Mouse (Mus musculus) CH12.LX (cell line): ENCODE measurements around the gene Rbfox1. TPM values are rescaled to one million over a fixed set of nuclear protein-coding genes. Genes with fewer than 3 reads are reported as not detected.

Source experiments
- DNase-seq: peaks from one replicate; pipeline ENCODE4 v3.0.0-alpha.2; 2013; ENCODE audit errors: extremely low read depth
- H3K27ac ChIP-seq: 2 replicates; pipeline ENCODE4 v1.5.1; 2012; ENCODE audit warnings: low read depth, mild to moderate bottlenecking, control low read depth, moderate library complexity; ENCODE audit not compliant: insufficient read depth
- H3K27me3 ChIP-seq: replicated peaks from 2 replicates; pipeline ENCODE3; 2012; ENCODE audit warnings: inconsistent platforms
- H3K36me3 ChIP-seq, 2 experiments: replicated peaks in 1 of 2; 2 replicates each; pipeline versions ENCODE3 to v1.6.1; 2012; ENCODE audit warnings: inconsistent platforms in 1 of 2, low read length in 1 of 2, mild to moderate bottlenecking in 1 of 2, mixed read lengths in 1 of 2, moderate library complexity in 1 of 2; ENCODE audit not compliant: control insufficient read depth in 1 of 2, insufficient read depth in 1 of 2
- H3K4me1 ChIP-seq, 2 experiments: 2 replicates each; pipeline ENCODE4 v1.6.1; 2012; ENCODE audit warnings: inconsistent platforms in 1 of 2, moderate library complexity in 1 of 2; ENCODE audit not compliant: insufficient read depth in 2 of 2, control insufficient read depth in 1 of 2
- H3K4me2 ChIP-seq: 2 replicates; pipeline ENCODE4 v1.6.1; 2012; ENCODE audit warnings: low read depth, mild to moderate bottlenecking, control low read depth; ENCODE audit not compliant: poor library complexity, insufficient read depth, severe bottlenecking
- H3K4me3 ChIP-seq, 3 experiments: fragments of 150-350 bp in 1 of 3; sonication (generic) in 1 of 3; replicated peaks in 1 of 3; 2 replicates each; pipeline versions ENCODE3 to v1.5.1; 2011 to 2012; ENCODE audit warnings: low read depth in 2 of 3, low read length in 2 of 3, mild to moderate bottlenecking in 2 of 3, moderate library complexity in 2 of 3, control low read depth in 1 of 3, improper control_type of control experiment in 1 of 3, inconsistent platforms in 1 of 3, mixed read lengths in 1 of 3; ENCODE audit not compliant: poor library complexity in 1 of 3
- H3K79me2 ChIP-seq: replicated peaks from 2 replicates; pipeline ENCODE4 v1.6.1; 2012; ENCODE audit warnings: mild to moderate bottlenecking, moderate library complexity; ENCODE audit not compliant: control insufficient read depth, poor library complexity, insufficient read depth, severe bottlenecking; ENCODE audit errors: extremely low read depth
- H3K9ac ChIP-seq: 2 replicates; pipeline ENCODE4 v1.6.1; 2012; ENCODE audit warnings: low read depth, mild to moderate bottlenecking, control low read depth, moderate library complexity; ENCODE audit not compliant: insufficient read depth
- H3K9me3 ChIP-seq: replicated peaks from 2 replicates; pipeline ENCODE3; 2012; ENCODE audit warnings: low read length, inconsistent platforms, mixed read lengths
- CHD1 ChIP-seq: IDR thresholded peaks from 2 replicates; pipeline ENCODE4 v1.6.1; 2012; ENCODE audit warnings: low read depth, low read length, improper control_type of control experiment, inconsistent platforms
- CHD2 ChIP-seq: IDR thresholded peaks from 2 replicates; pipeline ENCODE4 v1.6.1; 2011; ENCODE audit warnings: low read length, improper control_type of control experiment
- E2F4 ChIP-seq: IDR thresholded peaks from 2 replicates; pipeline ENCODE4 v1.6.1; 2011; ENCODE audit warnings: low read depth, low read length, improper control_type of control experiment; ENCODE audit not compliant: insufficient replicate concordance
- ELF1 ChIP-seq: IDR thresholded peaks from 2 replicates; pipeline ENCODE4 v1.6.1; 2014; ENCODE audit warnings: low read depth, mild to moderate bottlenecking, inconsistent platforms, low read length, improper control_type of control experiment
- EP300 ChIP-seq: IDR thresholded peaks from 2 replicates; pipeline ENCODE4 v1.6.1; 2011; ENCODE audit warnings: low read length, improper control_type of control experiment
- ETS1 ChIP-seq: conservative IDR thresholded peaks from 2 replicates; pipeline ENCODE4 v1.6.1; 2012; ENCODE audit warnings: low read depth, mild to moderate bottlenecking, inconsistent platforms, low read length, improper control_type of control experiment, moderate library complexity
- GABPA ChIP-seq: IDR thresholded peaks from 2 replicates; pipeline ENCODE4 v1.6.1; 2012; ENCODE audit warnings: low read depth, low read length, improper control_type of control experiment, inconsistent platforms; ENCODE audit not compliant: insufficient replicate concordance
- HCFC1 ChIP-seq: IDR thresholded peaks from 2 replicates; pipeline ENCODE4 v1.6.1; 2012; ENCODE audit warnings: low read depth, mild to moderate bottlenecking, inconsistent platforms, low read length, improper control_type of control experiment
- MAFK ChIP-seq: IDR thresholded peaks from 2 replicates; pipeline ENCODE4 v1.6.1; 2011; ENCODE audit warnings: low read length, improper control_type of control experiment; ENCODE audit not compliant: insufficient replicate concordance
- MXI1 ChIP-seq: IDR thresholded peaks from 2 replicates; pipeline ENCODE4 v1.6.1; 2011; ENCODE audit warnings: mild to moderate bottlenecking, low read depth, low read length, improper control_type of control experiment
- NRF1 ChIP-seq: IDR thresholded peaks from 2 replicates; pipeline ENCODE4 v1.6.1; 2014; ENCODE audit warnings: low read depth, mild to moderate bottlenecking, inconsistent platforms, low read length, improper control_type of control experiment, moderate library complexity
- PAX5 ChIP-seq: IDR thresholded peaks from 2 replicates; pipeline ENCODE4 v1.6.1; 2012; ENCODE audit warnings: low read length, inconsistent platforms, mixed read lengths
- POLR2A ChIP-seq: IDR thresholded peaks from 2 replicates; pipeline ENCODE4 v1.6.1; 2011; ENCODE audit warnings: low read depth, mild to moderate bottlenecking, improper control_type of control experiment, low read length
- POLR2AphosphoS2 ChIP-seq: IDR thresholded peaks from 2 replicates; pipeline ENCODE4 v1.6.1; 2011; ENCODE audit warnings: low read depth, low read length, improper control_type of control experiment
- RAD21 ChIP-seq: IDR thresholded peaks from 2 replicates; pipeline ENCODE4 v1.6.1; 2011; ENCODE audit warnings: low read depth, mild to moderate bottlenecking, low read length, improper control_type of control experiment, moderate library complexity
- RCOR1 ChIP-seq: conservative IDR thresholded peaks from 2 replicates; pipeline ENCODE4 v1.6.1; 2012; ENCODE audit warnings: low read depth, mild to moderate bottlenecking, inconsistent platforms, low read length, improper control_type of control experiment
- TCF12 ChIP-seq: IDR thresholded peaks from 2 replicates; pipeline ENCODE4 v1.6.1; 2014; ENCODE audit warnings: low read depth, mild to moderate bottlenecking, inconsistent platforms, low read length, improper control_type of control experiment
- UBTF ChIP-seq: IDR thresholded peaks from 2 replicates; pipeline ENCODE4 v1.6.1; 2012; ENCODE audit warnings: low read depth, mild to moderate bottlenecking, inconsistent platforms, low read length, improper control_type of control experiment, moderate library complexity
- USF1 ChIP-seq: IDR thresholded peaks from 2 replicates; pipeline ENCODE4 v1.6.1; 2014; ENCODE audit warnings: low read depth, mild to moderate bottlenecking, inconsistent platforms, low read length, improper control_type of control experiment
- USF2 ChIP-seq: conservative IDR thresholded peaks from 2 replicates; pipeline ENCODE4 v1.6.1; 2011; ENCODE audit warnings: low read depth, low read length, improper control_type of control experiment
- ZC3H11A ChIP-seq: IDR thresholded peaks from 2 replicates; pipeline ENCODE4 v1.6.1; 2012; ENCODE audit warnings: low read depth, mild to moderate bottlenecking, inconsistent platforms, low read length, improper control_type of control experiment
- ZKSCAN1 ChIP-seq: IDR thresholded peaks from 2 replicates; pipeline ENCODE4 v1.6.1; 2012; ENCODE audit warnings: low read depth, inconsistent platforms, low read length, improper control_type of control experiment, borderline replicate concordance
- ZMIZ1 ChIP-seq: IDR thresholded peaks from 2 replicates; pipeline ENCODE4 v1.6.1; 2012; ENCODE audit warnings: low read depth, mild to moderate bottlenecking, inconsistent platforms, low read length, improper control_type of control experiment
- ZNF384 ChIP-seq: IDR thresholded peaks from 2 replicates; pipeline ENCODE4 v1.6.1; 2012; ENCODE audit warnings: low read depth, low read length, improper control_type of control experiment, inconsistent platforms
- dilution Hi-C: fragments of 300-500 bp; cut with MboI; formaldehyde crosslinking; loops from 2 replicates; pipeline ENCODE4 v1.14.3; 2020; ENCODE audit warnings: low sequenced_read_pairs; ENCODE audit not compliant: extremely low pct_unique_long_range_greater_than_20kb, extremely low pct_ligation_motif_present
- in situ Hi-C: fragments of 300-500 bp; cut with MboI; formaldehyde crosslinking; loops from 3 replicates; pipeline ENCODE4 v1.14.3; 2019; ENCODE audit warnings: low sequenced_read_pairs, low pct_ligation_motif_present, low pct_unique_long_range_greater_than_20kb, mixed read lengths
- polyA plus RNA-seq: library from polyadenylated mRNA; unstranded; fragments of >175 nt; gene quantifications from 2 replicates; pipeline ENCODE4 v1.2.1, GENCODE M21; 2012; ENCODE audit warnings: low read depth; ENCODE audit not compliant: insufficient read length
- total RNA-seq, 2 experiments: library from RNA; depleted of rRNA; stranded (reverse); fragments of 300-350 nt in 1 of 2; fragments of >200 nt in 1 of 2; gene quantifications; 2 replicates each; pipeline ENCODE4 v1.2.3; 2012 to 2014

Rbfox1 gene
- total and polyA plus RNA-seq, 3 experiments = not detected

DNA sequence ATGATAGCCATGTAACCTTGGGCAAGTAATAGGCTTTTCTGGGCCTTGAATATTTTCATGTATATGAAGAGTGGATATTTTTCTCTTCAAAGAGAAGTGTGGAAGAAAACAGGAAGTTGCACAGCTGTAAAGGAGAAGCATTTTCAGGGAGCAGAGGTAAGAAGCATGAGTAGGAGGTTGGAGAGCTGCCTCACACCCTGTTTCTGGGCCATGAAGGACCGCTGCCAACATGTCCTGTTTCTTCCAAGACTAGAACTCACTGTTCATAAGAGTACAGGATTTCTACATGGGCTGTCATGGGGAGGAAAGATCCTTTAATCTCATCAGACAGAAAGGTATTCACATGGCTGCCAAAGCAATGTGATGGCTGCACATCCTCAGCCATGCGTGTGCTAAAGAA is 1098.8 kb downstream of the Rbfox1 start:
- dilution Hi-C loops (no loop called here), in situ Hi-C loops (no loop called here)
- H3K9ac ChIP-seq = no peak overlapping the region
- no peaks in the 10 kb centered on the region for H3K4me1 ChIP-seq
- no peak overlapping the region for H3K27ac ChIP-seq
- TF ChIP-seq USF1 (no peak), HCFC1 (no peak)
- no peak overlapping the region for H3K4me2 ChIP-seq
- no peaks in the 10 kb centered on the region for H3K79me2 ChIP-seq
- no peak overlapping the region for H3K4me3 ChIP-seq
- no peaks in the 10 kb centered on the region for H3K27me3 ChIP-seq
- no peak for DNase-seq
- H3K9me3 ChIP-seq = peaks cover 79% of the 10 kb centered on the region
- no peaks in the 10 kb centered on the region for H3K36me3 ChIP-seq

DNA sequence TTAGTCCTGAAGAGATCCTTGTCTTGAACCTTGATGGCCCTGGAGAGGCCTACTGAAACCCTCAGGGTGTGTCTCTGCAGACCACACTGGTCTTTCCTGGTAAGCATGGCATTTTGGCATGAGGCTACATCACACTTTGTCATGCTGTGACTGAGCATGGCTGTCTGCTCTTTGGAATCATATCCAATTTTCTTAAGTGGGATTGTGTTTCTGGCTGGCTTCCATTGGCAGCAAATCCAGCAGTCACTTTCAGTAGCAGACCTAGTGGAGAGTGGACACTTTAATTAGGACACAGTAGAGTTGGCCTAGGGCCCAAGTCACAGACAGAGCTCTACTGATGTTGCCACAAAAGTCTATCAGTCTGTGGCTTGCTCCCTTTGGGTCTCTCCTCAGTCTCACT is 1100.9 kb downstream of the Rbfox1 start:
- H3K9ac ChIP-seq = no peak overlapping the region
- TF ChIP-seq ZC3H11A = no peak
- no peak for TF ChIP-seq ELF1
- no peak for TF ChIP-seq CHD1
- TF ChIP-seq E2F4 = no peak
- TF ChIP-seq EP300 = no peak
- no peak for TF ChIP-seq USF2
- TF ChIP-seq NRF1 = no peak
- no peak for TF ChIP-seq ZKSCAN1
- TF ChIP-seq HCFC1 = no peak
- dilution Hi-C loops (no loop called here), in situ Hi-C loops (no loop called here)
- H3K79me2 ChIP-seq = no peaks in the 10 kb centered on the region
- H3K36me3 ChIP-seq = no peaks in the 10 kb centered on the region
- no peak overlapping the region for H3K4me3 ChIP-seq
- no peak for DNase-seq
- H3K27ac ChIP-seq = no peak overlapping the region
- H3K27me3 ChIP-seq = no peaks in the 10 kb centered on the region
- H3K4me1 ChIP-seq = no peaks in the 10 kb centered on the region
- no peak overlapping the region for H3K4me2 ChIP-seq
- H3K9me3 ChIP-seq = peaks cover 79% of the 10 kb centered on the region

DNA sequence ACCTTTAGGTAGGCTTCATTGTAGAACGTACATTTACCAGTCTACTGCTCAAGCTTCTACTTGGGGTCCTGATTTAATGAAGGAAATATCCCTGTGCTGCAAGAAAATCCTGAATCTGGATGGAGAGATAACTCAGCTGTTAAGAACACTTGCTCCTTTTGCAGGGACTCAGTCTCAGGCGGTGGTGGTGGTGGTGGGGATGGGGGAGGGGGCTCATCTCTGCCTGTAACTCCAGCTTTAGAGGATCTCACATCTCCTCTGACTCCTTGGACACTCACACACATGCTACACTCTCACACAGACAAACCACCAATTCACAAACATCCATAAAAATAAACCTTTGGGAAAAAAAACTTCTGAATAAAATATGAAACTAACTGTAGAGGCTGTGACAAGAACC is 1101.3 kb downstream of the Rbfox1 start:
- in situ Hi-C loops = no loop called here
- Histone ChIP-seq H3K27ac (no peak overlapping the region), H3K79me2 (no peaks in the 10 kb centered on the region), H3K4me2 (no peak overlapping the region), H3K9me3 (peaks cover 80% of the 10 kb centered on the region), H3K4me1 (no peaks in the 10 kb centered on the region), H3K9ac (no peak overlapping the region), H3K4me3 (no peak overlapping the region), H3K36me3 (no peaks in the 10 kb centered on the region), H3K27me3 (no peaks in the 10 kb centered on the region)
- TF ChIP-seq UBTF (no peak), EP300 (no peak), RAD21 (no peak), MXI1 (no peak), ETS1 (no peak), POLR2AphosphoS2 (no peak), RCOR1 (no peak), MAFK (no peak), ZMIZ1 (no peak), TCF12 (no peak), PAX5 (no peak), CHD2 (no peak), POLR2A (no peak), GABPA (no peak), ZNF384 (no peak), NRF1 (no peak), HCFC1 (no peak), CHD1 (no peak)
- no peak for DNase-seq
- dilution Hi-C loops = no loop called here
